Mouse (Mus musculus): Measurements from ENCODE around the gene Acads.

DNA sequence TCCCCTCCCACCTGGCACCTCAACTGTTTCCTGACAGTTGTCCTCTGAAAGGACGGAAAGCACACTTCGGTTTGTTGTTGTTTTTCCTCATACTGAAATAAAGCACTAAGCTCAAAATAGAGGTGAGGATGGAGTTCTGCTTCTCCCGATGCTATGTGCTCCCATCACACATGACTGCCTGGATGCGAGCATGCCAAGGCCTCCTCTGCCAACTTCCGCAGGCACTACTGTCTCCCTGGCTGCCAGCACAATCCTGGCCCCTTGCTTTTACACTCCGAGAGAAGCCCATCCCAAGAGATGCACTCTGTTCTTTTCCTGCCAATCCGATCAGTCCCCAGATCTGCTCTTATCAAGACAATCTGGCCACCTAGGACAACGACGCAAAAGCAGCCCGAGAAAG, 24.4 kb upstream of the Acads start:
- no peak for TF ChIP-seq CTCF (IDR thresholded peaks at IDR 0.05; ENCODE audit: low read depth, low read length)
- TF ChIP-seq EP300 (IDR thresholded peaks at IDR 0.05; ENCODE audit: insufficient read depth, low read depth, low read length), result no peak

Data from ES-Bruce4 (cell line).